Mouse (Mus musculus) limb, embryonic 11.5 days (tissue): ENCODE measurements around the gene Aym1. TPM values are rescaled to one million over a fixed set of nuclear protein-coding genes. Genes with fewer than 3 reads are reported as not detected.

ENCODE experiments used
- ATAC-seq: fragments of 200-750 bp; cut with Nextera tagmentation; 2 replicates; pipeline ENCODE4 v1.8.0; 2017; ENCODE audit warnings: low read depth; ENCODE audit not compliant: insufficient number of reproducible peaks, low FRiP score, low TSS enrichment
- DNase-seq: peaks from one replicate; pipeline ENCODE4 v3.0.0-alpha.2; 2015; ENCODE audit warnings: low spot score
- H3K27ac ChIP-seq: fragments of 300-500 bp; sonication (generic); replicated peaks from 2 replicates; pipeline ENCODE4 v1.5.1; 2014; ENCODE audit warnings: low read depth, mild to moderate bottlenecking, low read length
- H3K27me3 ChIP-seq: fragments of 300-500 bp; sonication (generic); 2 replicates; pipeline ENCODE4 v1.6.1; 2014; ENCODE audit warnings: mild to moderate bottlenecking, low read length, mixed read lengths; ENCODE audit not compliant: control insufficient read depth, insufficient read depth
- H3K36me3 ChIP-seq: fragments of 300-500 bp; sonication (generic); 2 replicates; pipeline ENCODE4 v1.6.1; 2014; ENCODE audit warnings: mild to moderate bottlenecking, low read length, moderate library complexity, mixed read lengths; ENCODE audit not compliant: control insufficient read depth, insufficient read depth
- H3K4me1 ChIP-seq: fragments of 300-500 bp; sonication (generic); 2 replicates; pipeline ENCODE4 v1.6.1; 2014; ENCODE audit warnings: low read length, mixed read lengths; ENCODE audit not compliant: control insufficient read depth, insufficient read depth
- H3K4me2 ChIP-seq: fragments of 300-500 bp; sonication (generic); 2 replicates; pipeline ENCODE4 v1.6.1; 2014; ENCODE audit warnings: low read depth, mild to moderate bottlenecking, moderate library complexity; ENCODE audit not compliant: severe bottlenecking
- H3K4me3 ChIP-seq: fragments of 300-500 bp; sonication (generic); 2 replicates; pipeline ENCODE4 v1.5.1; 2014; ENCODE audit warnings: low read depth, low read length
- H3K9ac ChIP-seq: fragments of 300-500 bp; sonication (generic); 2 replicates; pipeline ENCODE4 v1.6.1; 2014; ENCODE audit warnings: mild to moderate bottlenecking, low read length
- H3K9me3 ChIP-seq: fragments of 300-500 bp; sonication (generic); 2 replicates; pipeline ENCODE4 v1.6.1; 2016; ENCODE audit warnings: low read length; ENCODE audit not compliant: control insufficient read depth
- WGBS: fragments of 180-500 bp; shearing (Covaris S2); extraction: QIAGEN DNeasy Blood & Tissue Kit; methylation state at CpG from one replicate; pipeline ENCODE4 v1.1.7; 2014; 5-methylcytosine and 5-hydroxymethylcytosine counted together
- polyA plus RNA-seq: library from polyadenylated mRNA; unstranded; fragments of >200 nt; fragmentation: Nextera tagmentation; extraction: Ambion mirVana; gene quantifications from 2 replicates; pipeline ENCODE4 v1.2.1, GENCODE M21; 2014

The Aym1 gene
- polyA plus RNA-seq, 1 experiment from 2014 or later: not detected

DNA sequence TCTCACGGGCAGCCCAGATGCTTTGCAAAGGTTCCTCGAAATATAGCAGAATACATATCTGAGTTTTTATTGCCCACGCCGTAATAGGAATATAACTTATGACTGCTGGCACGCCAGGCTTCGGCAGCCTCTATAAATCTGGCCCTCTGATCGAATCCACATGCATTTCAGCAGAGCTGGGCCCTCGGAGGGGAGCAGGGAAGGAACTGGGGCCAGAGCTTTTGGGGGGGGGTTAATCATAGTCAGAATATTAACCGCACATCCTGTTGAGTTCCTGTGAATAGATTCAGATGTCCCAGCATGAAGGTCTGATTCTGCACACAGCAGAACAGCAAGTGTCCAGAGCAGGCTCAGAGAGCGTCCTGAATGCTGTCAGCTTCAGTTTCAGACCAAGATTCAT lies 17.2 kb downstream of the Aym1 start:
- 0 out of 2 replicates have a peak overlapping the region, but pooled peaks have one; percentile 31 for H3K27ac ChIP-seq
- 47% methylated on average over 10 of the region's 10 CpGs for WGBS

DNA sequence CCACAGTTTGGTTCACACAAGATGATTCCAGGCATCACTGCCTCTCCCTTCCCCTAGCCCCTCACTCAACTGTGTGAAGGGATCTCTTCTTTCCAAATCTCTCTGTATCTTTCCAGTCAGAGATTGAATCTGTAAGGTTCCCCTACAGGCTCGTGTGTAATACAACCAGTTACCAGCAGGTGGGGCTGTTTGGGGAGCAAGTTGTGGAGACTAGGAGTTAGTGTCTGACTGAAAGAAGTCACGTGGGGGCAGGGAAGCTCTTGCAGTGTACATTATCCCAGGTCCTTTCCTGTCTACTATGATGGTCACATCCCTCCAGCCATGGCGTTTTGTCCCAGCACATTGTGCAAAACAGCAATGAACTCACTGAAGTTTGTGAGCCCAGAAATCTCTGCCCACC lies 18.7 kb downstream of the Aym1 start:
- H3K4me2 ChIP-seq: no peak overlapping the region
- no peaks in the 10 kb centered on the region for H3K27me3 ChIP-seq
- H3K9ac ChIP-seq: no peak overlapping the region
- H3K9me3 ChIP-seq: no peaks in the 10 kb centered on the region
- DNase-seq (peak; percentile 86), ATAC-seq (no peak)
- peaks cover 6% of the 10 kb centered on the region; the same call in 1 of the 2 replicates for H3K4me1 ChIP-seq
- no peaks in the 10 kb centered on the region for H3K36me3 ChIP-seq
- no peak overlapping the region for H3K27ac ChIP-seq
- WGBS: 34% methylated on average over 3 of the region's 3 CpGs
- H3K4me3 ChIP-seq: no peak overlapping the region

More for the DNA sequence above, 17.2 kb downstream of the Aym1 start:
- DNase-seq: peak; percentile 45
- H3K9me3 ChIP-seq: no peaks in the 10 kb centered on the region
- peaks cover 6% of the 10 kb centered on the region; the same call in 1 of the 2 replicates for H3K4me1 ChIP-seq
- H3K9ac ChIP-seq: no peak overlapping the region
- no peaks in the 10 kb centered on the region for H3K27me3 ChIP-seq
- ATAC-seq: no peak
- no peaks in the 10 kb centered on the region for H3K36me3 ChIP-seq
- H3K4me3 ChIP-seq: no peak overlapping the region
- 0 out of 2 replicates have a peak overlapping the region, but pooled peaks have one; percentile 18 for H3K4me2 ChIP-seq

DNA sequence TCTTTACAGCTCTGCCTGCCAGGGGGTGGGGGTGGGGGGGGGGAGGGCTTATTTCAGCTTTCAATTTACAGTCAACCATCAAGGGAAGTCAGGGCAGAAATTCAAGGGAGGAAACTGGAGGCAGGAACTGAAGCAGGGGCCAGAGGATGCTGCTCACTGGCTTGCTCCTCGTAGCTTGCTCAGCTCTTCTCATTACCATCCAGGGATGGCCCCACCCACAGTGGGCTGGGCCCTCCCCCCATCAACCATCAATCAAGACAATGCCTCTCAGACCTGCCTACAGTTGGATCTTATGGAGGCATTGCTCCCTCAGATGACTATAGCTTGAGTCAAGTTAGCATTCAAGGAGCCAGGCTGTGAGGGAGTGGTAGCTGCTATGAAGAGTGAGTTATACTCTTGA lies 19.2 kb downstream of the Aym1 start:
- no peak for ATAC-seq
- Histone ChIP-seq H3K9me3 (no peaks in the 10 kb centered on the region), H3K9ac (no peak overlapping the region), H3K27me3 (no peaks in the 10 kb centered on the region), H3K4me2 (no peak overlapping the region), H3K4me1 (peaks cover 6% of the 10 kb centered on the region; the same call in 1 of the 2 replicates), H3K4me3 (no peak overlapping the region), H3K27ac (no peak overlapping the region), H3K36me3 (no peaks in the 10 kb centered on the region)
- no peak for DNase-seq
- WGBS: 80% methylated on average over 1 of the region's 1 CpGs

DNA sequence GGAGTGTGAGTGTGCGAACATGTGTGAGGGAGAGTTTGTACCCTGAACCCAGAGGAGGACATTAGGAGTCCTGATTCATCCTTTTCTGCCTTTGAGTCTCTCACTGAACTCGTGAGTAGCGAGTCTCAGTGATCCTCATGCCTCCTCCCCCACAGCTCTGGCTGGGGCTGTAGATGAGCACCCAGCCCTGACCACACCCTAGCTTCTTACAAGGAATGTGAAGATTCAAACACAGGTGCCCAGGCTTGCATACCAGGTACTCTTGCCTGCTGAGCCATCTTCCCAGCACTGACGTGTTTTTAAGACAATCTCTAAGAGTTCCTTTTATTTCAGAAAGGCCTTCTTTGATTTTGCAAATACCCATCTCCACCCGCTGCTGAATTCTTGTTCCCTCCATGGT lies 22.3 kb downstream of the Aym1 start:
- Histone ChIP-seq H3K4me3 (no peak overlapping the region), H3K9ac (no peak overlapping the region), H3K27me3 (no peaks in the 10 kb centered on the region), H3K36me3 (no peaks in the 10 kb centered on the region), H3K9me3 (no peaks in the 10 kb centered on the region), H3K4me1 (peaks cover under 1% of the 10 kb centered on the region; the same call in 1 of the 2 replicates), H3K27ac (no peak overlapping the region), H3K4me2 (no peak overlapping the region)
- DNase-seq (no peak), ATAC-seq (no peak)
- 78% methylated on average over 5 of the region's 5 CpGs for WGBS

DNA sequence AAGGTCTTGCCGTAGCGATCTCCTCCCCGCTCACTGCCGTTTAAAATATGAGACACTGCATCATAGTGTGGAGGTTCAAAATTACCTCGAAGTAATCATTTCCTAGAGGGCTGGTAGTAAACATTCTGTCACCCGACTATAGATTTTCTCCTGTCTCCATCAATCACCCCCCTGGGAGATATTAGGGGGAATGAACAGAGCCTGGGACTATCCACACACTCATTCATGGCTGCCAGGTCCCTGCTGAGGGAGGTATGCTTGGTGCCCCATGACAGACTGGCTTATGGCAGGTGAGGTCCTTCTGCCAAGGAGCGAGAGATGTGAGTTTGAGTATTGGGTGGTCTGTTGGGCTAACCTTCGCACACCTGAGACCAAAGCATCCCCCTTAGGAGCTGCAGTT lies 23.5 kb downstream of the Aym1 start:
- Histone ChIP-seq H3K27ac (no peak overlapping the region), H3K9me3 (no peaks in the 10 kb centered on the region), H3K27me3 (no peaks in the 10 kb centered on the region), H3K9ac (no peak overlapping the region), H3K4me3 (no peak overlapping the region), H3K36me3 (no peaks in the 10 kb centered on the region), H3K4me1 (no peaks in the 10 kb centered on the region), H3K4me2 (no peak overlapping the region)
- WGBS: 85% methylated on average over 8 of the region's 8 CpGs
- DNase-seq (no peak), ATAC-seq (no peak)

DNA sequence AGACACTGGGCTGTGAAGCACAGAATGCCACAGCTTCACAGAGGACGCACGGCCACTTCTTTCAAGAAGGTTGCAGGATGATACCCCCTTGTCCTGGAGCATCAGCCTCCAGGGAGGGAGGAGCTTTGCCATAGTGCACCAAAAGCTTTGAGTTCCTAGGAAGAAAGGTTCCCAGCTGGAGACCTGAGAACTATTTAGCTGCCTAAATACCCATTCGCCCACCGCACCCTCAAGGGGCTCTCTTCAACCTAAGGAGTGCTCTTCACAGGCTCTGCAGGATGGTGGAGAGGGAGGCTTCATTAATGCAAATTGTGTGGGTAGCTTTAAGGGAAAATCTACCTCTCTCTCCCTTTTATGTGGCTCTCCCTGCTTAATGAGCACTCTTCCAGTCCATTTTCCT lies 25.5 kb downstream of the Aym1 start:
- WGBS: 69% methylated on average over 4 of the region's 4 CpGs
- H3K36me3 ChIP-seq: no peaks in the 10 kb centered on the region
- no peak overlapping the region for H3K27ac ChIP-seq
- no peaks in the 10 kb centered on the region for H3K4me1 ChIP-seq
- no peaks in the 10 kb centered on the region for H3K9me3 ChIP-seq
- H3K4me2 ChIP-seq: no peak overlapping the region
- H3K27me3 ChIP-seq: no peaks in the 10 kb centered on the region
- ATAC-seq: no peak
- no peak for DNase-seq
- no peak overlapping the region for H3K4me3 ChIP-seq
- H3K9ac ChIP-seq: no peak overlapping the region

DNA sequence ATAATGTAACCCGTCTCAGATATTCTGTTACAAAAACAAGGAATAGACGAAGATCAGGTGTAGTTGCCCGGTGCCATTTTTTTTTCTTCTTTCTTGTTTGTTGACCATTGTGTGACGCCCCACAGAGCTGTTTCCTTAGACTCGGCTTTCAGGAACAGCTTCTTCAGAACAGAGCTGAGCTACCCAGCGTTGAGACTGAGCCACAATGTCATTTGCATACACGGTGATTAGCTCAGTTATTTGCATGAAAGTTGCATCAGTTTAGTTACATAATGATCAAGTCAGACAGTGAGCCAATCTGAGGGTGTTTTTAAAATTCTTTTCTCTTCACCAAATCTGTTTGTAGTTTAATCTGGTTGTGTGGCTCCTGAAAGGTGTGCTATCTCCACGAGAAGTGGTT lies 36.7 kb downstream of the Aym1 start:
- Histone ChIP-seq H3K27ac (no peak overlapping the region), H3K9ac (no peak overlapping the region), H3K4me1 (no peaks in the 10 kb centered on the region; the same call in 1 of the 2 replicates), H3K27me3 (no peaks in the 10 kb centered on the region), H3K4me3 (no peak overlapping the region), H3K9me3 (no peaks in the 10 kb centered on the region), H3K4me2 (no peak overlapping the region), H3K36me3 (no peaks in the 10 kb centered on the region)
- ATAC-seq (no peak), DNase-seq (no peak)
- 62% methylated on average over 8 of the region's 8 CpGs for WGBS

DNA sequence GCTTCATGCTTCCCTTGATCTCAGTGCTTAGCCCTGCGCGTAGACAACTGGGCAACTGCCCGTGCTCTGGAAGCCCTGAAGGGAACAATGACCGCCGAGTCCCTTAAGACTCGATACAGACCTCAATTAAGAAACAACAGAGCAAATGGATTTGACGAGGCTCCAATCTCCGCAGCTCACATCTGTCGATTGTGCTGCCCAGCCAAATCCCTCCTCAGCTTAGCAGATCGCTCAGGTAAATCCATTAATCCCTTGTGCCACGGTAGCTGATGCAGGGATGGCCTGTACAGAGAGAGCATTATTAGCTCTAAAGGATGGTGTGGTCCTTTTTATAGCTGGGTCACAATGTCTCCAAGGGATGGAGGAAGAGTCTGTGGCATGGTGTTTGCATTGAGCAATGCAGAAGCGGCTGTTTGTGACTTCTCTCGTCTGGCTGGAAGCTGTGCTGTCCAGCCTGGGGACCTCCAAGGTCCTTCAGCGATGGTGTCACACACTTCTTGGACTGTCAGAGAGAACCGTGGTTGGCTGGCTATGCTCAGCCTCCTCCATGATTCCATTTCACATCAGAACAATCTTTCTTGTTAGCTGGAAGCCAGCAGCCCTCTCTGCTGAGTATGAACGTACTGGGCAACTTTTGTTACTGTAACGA lies 39.3 kb downstream of the Aym1 start:
- WGBS: 78% methylated on average over 17 of the region's 17 CpGs
- DNase-seq (no peak), ATAC-seq (no peak)
- no peak overlapping the region for H3K27ac ChIP-seq
- H3K27me3 ChIP-seq: no peaks in the 10 kb centered on the region
- H3K4me2 ChIP-seq: no peak overlapping the region
- H3K4me3 ChIP-seq: no peak overlapping the region
- H3K4me1 ChIP-seq: no peaks in the 10 kb centered on the region; the same call in 1 of the 2 replicates
- H3K9me3 ChIP-seq: peaks cover 3% of the 10 kb centered on the region; the same call in 1 of the 2 replicates
- H3K36me3 ChIP-seq: no peaks in the 10 kb centered on the region
- no peak overlapping the region for H3K9ac ChIP-seq
